Mouse (Mus musculus) midbrain, embryonic 10.5 days (tissue): Measurements from ENCODE around the gene Auts2. TPM values are rescaled to one million over a fixed set of nuclear protein-coding genes. Genes with fewer than 3 reads are reported as not detected.

Source experiments
- DNase-seq: peaks from one replicate; pipeline ENCODE4 v3.0.0-alpha.2; 2017; ENCODE audit warnings: low spot score
- H3K27ac ChIP-seq: fragments of 300-500 bp; sonication (generic); replicated peaks from 2 replicates; pipeline ENCODE4 v1.5.1; 2016; ENCODE audit warnings: mild to moderate bottlenecking
- H3K27me3 ChIP-seq: fragments of 300-500 bp; sonication (generic); 2 replicates; pipeline ENCODE4 v1.6.1; 2016; ENCODE audit warnings: low read depth, mild to moderate bottlenecking; ENCODE audit not compliant: poor library complexity, severe bottlenecking
- H3K36me3 ChIP-seq: fragments of 300-500 bp; sonication (generic); 2 replicates; pipeline ENCODE4 v1.6.1; 2016; ENCODE audit warnings: mild to moderate bottlenecking, moderate library complexity
- H3K4me1 ChIP-seq: fragments of 300-500 bp; sonication (generic); 2 replicates; pipeline ENCODE4 v1.6.1; 2016
- H3K4me3 ChIP-seq: fragments of 300-500 bp; sonication (generic); 2 replicates; pipeline ENCODE4 v1.5.1; 2016; ENCODE audit warnings: mild to moderate bottlenecking, moderate library complexity
- H3K9me3 ChIP-seq: fragments of 300-500 bp; sonication (generic); replicated peaks from 2 replicates; pipeline ENCODE4 v1.6.1; 2016; ENCODE audit warnings: mild to moderate bottlenecking
- WGBS: fragments of 180-500 bp; shearing (Covaris S2); methylation state at CpG from one replicate; pipeline ENCODE4 v1.1.7; 2016; 5-methylcytosine and 5-hydroxymethylcytosine counted together
- polyA plus RNA-seq: library from polyadenylated mRNA; unstranded; fragments of >200 nt; fragmentation: Nextera tagmentation; extraction: Ambion mirVana; gene quantifications from 2 replicates; pipeline ENCODE4 v1.2.1, GENCODE M21; 2016

Auts2 gene
- polyA plus RNA-seq, 1 experiment from 2014 or later: 32.3 TPM

DNA sequence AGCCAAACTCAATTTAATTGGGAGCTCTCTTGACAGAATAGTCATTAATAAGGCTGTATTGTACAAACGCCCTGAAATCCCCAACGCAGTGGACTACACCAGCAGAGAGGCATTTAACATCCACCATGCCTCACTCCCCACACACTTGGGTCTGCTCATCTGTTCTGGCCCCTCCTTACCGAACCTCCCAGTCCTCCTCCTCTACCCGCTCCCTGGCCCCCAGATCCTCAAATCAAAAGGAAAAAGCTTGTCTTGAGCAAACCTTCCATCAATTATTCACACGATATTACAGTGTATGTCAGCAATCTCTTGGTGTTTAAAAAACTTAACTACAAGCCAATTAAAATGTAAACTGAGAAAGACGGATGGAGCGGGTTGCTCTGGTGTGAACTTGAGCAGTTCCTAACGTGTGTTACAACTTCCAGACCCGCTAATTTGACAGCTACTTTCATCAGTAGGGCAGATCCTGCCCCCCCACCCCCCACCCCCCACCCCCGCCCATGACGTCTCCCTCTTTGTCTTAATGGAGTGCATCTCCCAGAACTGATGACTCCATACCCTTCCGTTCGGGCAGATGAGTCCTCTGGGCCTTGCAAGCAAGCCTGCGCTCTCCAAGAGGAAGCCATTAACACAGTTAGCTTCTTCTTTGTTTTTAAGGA, 703.4 kb downstream of the Auts2 start:
- 88% methylated on average over 14 of the region's 14 CpGs for WGBS
- no peaks in the 10 kb centered on the region for H3K9me3 ChIP-seq
- H3K4me1 ChIP-seq: peaks cover 16% of the 10 kb centered on the region
- no peak overlapping the region for H3K4me3 ChIP-seq
- no peaks in the 10 kb centered on the region for H3K36me3 ChIP-seq
- no peak overlapping the region for H3K27ac ChIP-seq
- DNase-seq: no peak
- peaks cover 11% of the 10 kb centered on the region; the same call in 1 of the 2 replicates for H3K27me3 ChIP-seq

DNA sequence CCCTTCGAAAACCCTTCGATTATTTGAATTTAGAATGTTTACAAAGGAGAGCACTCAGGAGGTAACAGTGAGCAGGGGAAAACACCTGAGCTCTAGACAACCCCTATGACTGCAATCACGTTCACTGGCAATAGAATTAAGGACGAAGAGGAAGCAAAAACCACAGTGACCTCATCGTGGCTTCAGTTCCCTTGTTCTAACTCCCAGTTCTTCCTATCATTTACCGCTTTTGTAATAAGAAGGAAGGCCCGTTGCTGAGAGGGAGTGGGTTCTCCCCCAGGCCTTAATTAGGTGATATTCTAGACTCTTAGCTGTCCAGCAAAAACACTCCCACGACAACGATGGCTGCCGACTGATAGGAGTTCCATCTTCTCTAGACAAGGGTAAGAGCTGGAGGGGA, 704.1 kb downstream of the Auts2 start:
- H3K9me3 ChIP-seq: no peaks in the 10 kb centered on the region
- peaks cover 11% of the 10 kb centered on the region; the same call in 1 of the 2 replicates for H3K27me3 ChIP-seq
- no peak overlapping the region for H3K27ac ChIP-seq
- H3K4me1 ChIP-seq: peaks cover 16% of the 10 kb centered on the region
- 91% methylated on average over 10 of the region's 10 CpGs for WGBS
- H3K36me3 ChIP-seq: no peaks in the 10 kb centered on the region
- no peak overlapping the region for H3K4me3 ChIP-seq
- DNase-seq: no peak

DNA sequence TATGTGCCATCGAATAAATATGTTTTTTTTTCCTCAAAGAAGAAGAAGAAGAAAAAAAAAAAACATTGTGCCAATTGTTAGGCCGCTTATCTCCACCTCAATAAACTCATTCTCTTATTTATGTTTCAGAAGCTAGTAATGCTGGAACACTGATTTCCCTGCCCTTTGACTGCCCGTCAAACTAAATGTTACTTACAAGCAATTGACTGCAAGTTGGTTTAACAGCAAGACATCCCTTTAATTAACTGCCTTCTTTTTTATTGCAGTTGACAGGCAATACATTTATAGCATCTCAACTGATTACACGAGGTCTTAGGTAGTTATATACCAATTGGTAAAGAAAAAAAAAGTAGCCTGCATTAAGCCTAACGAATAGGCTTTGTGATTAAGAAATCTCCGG, 705.1 kb downstream of the Auts2 start:
- peaks cover 11% of the 10 kb centered on the region; the same call in 1 of the 2 replicates for H3K27me3 ChIP-seq
- no peaks in the 10 kb centered on the region for H3K9me3 ChIP-seq
- peaks cover 17% of the 10 kb centered on the region for H3K4me1 ChIP-seq
- WGBS: 76% methylated on average over 6 of the region's 6 CpGs
- no peak overlapping the region for H3K27ac ChIP-seq
- DNase-seq: no peak
- H3K36me3 ChIP-seq: no peaks in the 10 kb centered on the region
- H3K4me3 ChIP-seq: no peak overlapping the region

DNA sequence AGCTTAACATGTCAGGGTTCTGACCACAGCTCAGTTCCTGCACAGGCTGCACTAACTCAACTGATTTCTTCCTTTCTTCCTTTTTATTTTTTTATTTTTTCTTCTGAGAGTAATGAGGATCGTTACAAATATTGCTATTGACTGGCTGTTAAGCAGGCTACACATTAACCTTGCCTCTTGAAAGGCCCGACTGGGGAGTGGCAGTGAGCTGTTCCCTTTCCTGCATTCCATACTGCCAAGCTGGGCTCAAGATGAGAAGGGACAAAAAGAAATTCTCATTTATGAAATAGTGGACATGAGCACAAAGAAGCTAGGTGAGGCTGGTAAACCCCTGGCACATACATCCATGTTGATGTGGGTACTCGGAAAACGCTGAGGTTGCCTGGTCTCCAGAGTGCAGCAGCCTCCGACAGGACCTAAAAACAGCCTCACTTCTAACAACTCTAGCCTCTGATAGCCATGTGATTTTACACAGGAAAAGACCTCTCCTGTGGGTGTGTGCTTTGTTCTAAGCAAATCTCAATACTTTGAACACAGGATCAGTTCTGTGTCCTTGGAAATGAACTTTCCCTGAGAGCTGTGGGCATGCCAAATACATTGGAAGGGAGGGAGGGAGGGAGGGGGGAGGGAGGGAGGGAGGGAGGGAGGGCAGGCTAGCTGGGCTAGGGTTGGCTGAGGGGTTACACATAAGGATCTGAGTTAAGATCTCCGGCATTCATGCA, 707.0 kb downstream of the Auts2 start:
- Histone ChIP-seq H3K9me3 (no peaks in the 10 kb centered on the region), H3K27ac (no peak overlapping the region), H3K4me1 (peaks cover 22% of the 10 kb centered on the region), H3K4me3 (no peak overlapping the region), H3K27me3 (peaks cover 11% of the 10 kb centered on the region; the same call in 1 of the 2 replicates), H3K36me3 (no peaks in the 10 kb centered on the region)
- WGBS: 88% methylated on average over 6 of the region's 6 CpGs
- no peak for DNase-seq

DNA sequence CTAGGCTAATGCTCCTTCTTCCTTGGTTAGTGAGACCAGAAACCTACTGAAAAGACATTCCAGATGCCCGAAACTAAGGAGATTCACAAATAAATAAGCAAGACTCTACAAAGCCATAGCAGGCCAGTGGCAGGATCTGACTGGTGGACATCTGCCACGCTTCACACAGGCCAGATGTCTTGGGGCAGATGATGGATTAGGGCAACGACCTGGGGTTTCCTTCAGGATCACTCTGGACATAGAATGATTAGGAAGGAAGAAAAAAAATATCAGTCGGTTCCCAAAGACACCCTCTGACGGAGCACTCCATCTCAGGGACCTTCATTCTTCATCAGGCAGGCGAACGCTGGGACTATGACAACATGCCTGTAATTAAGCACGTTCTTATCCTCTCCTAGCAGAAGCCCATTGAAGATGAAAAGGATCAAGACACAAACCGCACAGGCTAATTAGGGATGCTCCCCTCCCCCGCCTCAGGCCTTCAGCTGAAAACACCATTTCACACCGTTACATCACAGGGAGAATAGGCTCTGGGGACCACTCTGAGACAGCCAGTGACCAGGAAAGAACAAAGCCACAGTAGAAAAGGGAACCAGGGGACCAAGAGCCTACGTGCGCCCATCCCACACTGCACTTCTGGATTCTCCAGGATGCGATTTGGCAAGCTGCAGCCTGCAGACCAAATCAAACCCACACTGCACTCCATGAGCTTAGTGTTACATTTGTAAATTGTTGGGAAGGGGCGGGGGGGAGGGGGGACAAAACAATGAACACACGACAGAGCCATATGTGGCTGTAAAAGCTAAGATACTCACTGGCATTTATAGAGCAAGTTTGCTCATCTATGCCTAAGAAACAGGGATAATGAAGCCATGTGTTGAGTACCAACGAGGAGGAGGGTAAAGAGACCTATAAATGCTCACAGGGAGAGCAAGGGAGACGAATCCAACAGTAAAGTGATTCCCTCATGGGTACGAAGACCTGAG, 710.0 kb downstream of the Auts2 start:
- Histone ChIP-seq H3K27me3 (peaks cover 11% of the 10 kb centered on the region; the same call in 1 of the 2 replicates), H3K27ac (peak overlapping the region; percentile 78), H3K36me3 (no peaks in the 10 kb centered on the region), H3K9me3 (no peaks in the 10 kb centered on the region), H3K4me3 (no peak overlapping the region), H3K4me1 (peaks cover 20% of the 10 kb centered on the region)
- 42% methylated on average over 19 of the region's 19 CpGs for WGBS
- peak; percentile 38 for DNase-seq

DNA sequence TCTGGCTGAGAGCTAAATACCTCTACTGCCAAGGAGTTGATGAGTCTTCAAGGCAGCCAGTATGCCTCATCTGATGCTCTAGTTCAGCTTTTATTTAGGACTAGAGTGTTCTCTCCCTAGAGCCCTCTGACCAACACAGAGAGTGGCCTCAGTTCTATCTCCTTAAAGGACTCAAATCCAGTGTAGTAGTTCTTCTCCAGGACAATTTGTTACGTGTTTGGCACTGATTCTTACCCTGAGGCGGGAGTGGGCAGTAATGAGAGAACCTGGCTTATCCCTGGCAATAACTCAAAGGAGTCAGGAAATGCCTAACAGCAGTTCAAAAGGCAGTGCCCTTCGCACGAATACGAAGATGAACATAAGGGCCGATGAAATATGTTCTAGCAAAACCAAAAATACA, 713.0 kb downstream of the Auts2 start:
- H3K4me1 ChIP-seq: peaks cover 26% of the 10 kb centered on the region
- H3K4me3 ChIP-seq: no peak overlapping the region
- DNase-seq: no peak
- no peak overlapping the region for H3K27ac ChIP-seq
- no peaks in the 10 kb centered on the region for H3K27me3 ChIP-seq
- H3K9me3 ChIP-seq: no peaks in the 10 kb centered on the region
- H3K36me3 ChIP-seq: no peaks in the 10 kb centered on the region
- WGBS: 90% methylated on average over 6 of the region's 6 CpGs

DNA sequence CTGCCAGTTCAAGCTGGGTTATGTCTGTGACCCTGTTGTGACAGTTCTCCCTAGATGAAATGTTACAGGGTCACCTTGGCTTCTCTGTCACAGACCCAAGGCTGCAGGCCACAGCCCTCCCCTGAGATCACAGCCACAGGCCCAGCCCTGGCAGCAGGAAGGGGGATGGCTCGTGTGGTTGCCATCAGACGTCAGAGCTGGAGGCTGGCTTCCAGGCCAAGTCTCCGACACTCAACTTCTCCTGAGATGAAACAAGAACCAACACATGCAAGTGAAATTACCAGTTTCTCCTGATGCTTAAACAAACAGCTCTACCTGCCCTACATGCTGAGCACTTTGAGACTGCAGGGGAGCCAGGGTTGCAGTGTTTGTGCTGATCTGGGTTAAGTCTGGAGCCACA, 713.9 kb downstream of the Auts2 start:
- Histone ChIP-seq H3K36me3 (no peaks in the 10 kb centered on the region), H3K9me3 (no peaks in the 10 kb centered on the region), H3K27me3 (peaks cover 2% of the 10 kb centered on the region; the same call in 1 of the 2 replicates), H3K27ac (no peak overlapping the region), H3K4me3 (no peak overlapping the region), H3K4me1 (peaks cover 32% of the 10 kb centered on the region)
- no peak for DNase-seq
- 62% methylated on average over 3 of the region's 3 CpGs for WGBS

DNA sequence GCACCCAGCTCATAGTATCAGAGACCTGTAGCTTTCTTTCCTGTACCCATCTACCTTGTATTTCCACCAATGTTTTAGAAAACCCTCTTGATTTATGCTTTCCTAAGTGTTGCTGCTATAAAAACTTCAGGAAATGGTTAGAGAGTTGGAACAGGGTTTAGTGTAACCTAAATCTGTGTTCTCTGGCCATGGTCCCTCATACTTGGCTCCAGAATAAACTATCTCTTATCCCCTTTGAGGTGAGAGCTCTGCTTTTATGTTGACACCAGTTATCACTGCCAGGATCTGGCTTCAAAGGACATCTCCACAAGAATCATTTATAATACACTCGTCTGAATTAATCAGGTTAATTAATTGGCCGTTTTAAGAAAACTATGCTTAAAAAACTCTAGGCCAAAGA, 714.5 kb downstream of the Auts2 start:
- 87% methylated on average over 2 of the region's 2 CpGs for WGBS
- H3K9me3 ChIP-seq: no peaks in the 10 kb centered on the region
- no peak overlapping the region for H3K27ac ChIP-seq
- H3K36me3 ChIP-seq: no peaks in the 10 kb centered on the region
- H3K4me3 ChIP-seq: no peak overlapping the region
- peaks cover 9% of the 10 kb centered on the region; the same call in 1 of the 2 replicates for H3K27me3 ChIP-seq
- peaks cover 29% of the 10 kb centered on the region for H3K4me1 ChIP-seq
- DNase-seq: no peak

DNA sequence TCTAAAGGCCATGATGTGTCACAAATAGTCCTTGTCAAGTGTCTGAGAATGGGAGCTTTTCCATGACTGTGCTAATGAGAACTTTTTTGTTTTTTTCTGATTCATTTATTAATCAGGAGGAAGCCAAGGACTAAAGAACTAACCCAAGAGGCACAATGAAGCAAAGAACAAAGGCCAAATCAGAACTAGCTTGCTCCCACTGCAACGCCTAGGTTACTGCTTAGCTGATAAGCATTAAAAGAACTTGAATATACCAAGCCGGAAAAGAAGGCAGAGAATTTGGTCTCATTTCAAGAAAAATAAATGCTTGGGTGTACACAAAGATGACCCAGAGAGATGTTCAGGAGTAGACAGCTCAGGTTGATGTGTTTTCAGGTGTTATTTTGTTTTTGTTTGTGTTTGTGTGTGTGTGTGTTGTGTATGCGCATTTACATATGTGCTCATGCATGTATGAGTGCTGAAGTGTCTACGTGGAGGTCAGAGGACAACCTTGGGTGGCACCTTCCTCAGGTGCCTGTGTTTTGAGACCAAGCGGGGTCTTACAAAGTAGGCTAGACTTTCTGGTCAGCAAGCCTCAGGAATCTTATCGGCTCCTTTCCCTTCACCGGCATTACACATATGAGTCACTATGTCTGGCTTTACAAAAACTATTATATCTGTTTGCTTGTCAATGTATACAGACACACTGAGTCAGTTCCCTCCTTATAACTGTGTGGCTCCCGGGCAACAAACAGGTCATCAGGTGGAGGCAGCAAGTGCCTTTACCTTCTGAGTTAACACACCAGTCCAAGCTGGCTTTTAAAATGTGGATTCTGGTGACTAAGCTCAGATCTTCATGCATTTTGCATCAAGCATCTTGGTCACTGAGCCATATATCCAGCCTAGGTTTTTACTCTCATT, 716.5 kb downstream of the Auts2 start:
- no peaks in the 10 kb centered on the region for H3K9me3 ChIP-seq
- 90% methylated on average over 8 of the region's 8 CpGs for WGBS

DNA sequence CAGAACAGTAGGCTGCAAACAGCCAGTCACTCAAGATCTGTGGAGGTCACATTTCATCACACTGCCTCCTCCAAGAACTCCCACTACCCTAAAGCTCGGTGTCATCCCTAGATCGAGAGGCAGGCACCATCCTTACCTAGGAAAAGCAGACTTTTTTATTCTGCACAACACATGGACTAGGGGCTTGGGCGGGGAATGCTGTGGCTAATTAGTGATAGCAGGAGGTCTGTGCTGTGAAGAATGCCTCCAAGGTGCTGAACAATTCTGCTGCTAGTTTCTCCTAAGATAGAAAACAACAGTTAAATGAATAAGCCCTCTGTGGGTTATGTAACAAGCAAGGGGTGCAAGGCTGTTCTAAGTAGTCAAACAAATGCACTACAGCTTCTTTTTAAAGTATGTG, 717.7 kb downstream of the Auts2 start:
- H3K9me3 ChIP-seq: no peaks in the 10 kb centered on the region
- 16% methylated on average over 3 of the region's 3 CpGs for WGBS
- no peak overlapping the region; the same call in 1 of the 2 replicates for H3K27ac ChIP-seq
- peaks cover 18% of the 10 kb centered on the region for H3K4me1 ChIP-seq
- no peak overlapping the region for H3K4me3 ChIP-seq
- peaks cover 11% of the 10 kb centered on the region; the same call in 1 of the 2 replicates for H3K27me3 ChIP-seq
- no peaks in the 10 kb centered on the region for H3K36me3 ChIP-seq
- no peak for DNase-seq

More for the DNA sequence above, 716.5 kb downstream of the Auts2 start:
- no peak for DNase-seq
- H3K4me3 ChIP-seq: no peak overlapping the region
- H3K27ac ChIP-seq: no peak overlapping the region
- peaks cover 11% of the 10 kb centered on the region; the same call in 1 of the 2 replicates for H3K27me3 ChIP-seq
- H3K36me3 ChIP-seq: no peaks in the 10 kb centered on the region
- H3K4me1 ChIP-seq: peaks cover 18% of the 10 kb centered on the region

DNA sequence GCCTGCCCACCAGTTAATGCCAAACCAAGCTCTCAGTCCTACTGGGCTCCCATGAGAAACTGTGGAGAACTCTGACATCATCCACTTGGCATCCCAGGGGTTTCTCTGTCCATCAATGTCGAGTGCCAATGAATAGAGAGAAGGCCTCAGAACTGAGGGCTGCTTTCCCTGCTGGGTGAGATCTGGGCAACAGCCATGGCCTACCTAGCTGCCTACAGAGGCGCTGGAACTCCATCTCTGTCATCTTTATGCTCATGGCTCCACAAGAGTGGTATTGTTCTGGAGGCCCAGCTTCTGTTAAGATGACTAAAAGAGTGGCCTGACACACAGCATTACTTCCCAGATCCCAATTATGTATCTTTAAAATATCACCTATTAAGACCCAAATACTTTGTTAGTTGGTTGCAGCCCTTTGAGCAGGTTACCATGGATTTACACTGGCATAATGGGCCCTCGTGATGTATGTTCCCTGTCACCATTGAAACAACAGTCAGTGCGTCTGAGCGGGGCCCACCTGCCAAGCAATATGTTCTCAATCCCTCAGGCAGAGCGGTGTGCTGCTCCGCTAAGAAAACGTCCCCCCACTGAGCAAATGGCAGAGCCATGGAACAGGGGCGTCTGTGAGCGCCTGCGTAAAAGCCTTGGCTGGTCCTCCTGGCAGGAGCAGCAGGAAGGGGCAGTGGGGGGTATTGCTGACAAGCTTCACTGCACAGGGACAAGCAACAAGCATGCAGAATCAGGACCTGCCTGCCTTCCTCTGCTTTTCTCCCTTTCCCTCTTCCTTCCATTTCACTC, 718.8 kb downstream of the Auts2 start:
- Histone ChIP-seq H3K4me3 (no peak overlapping the region), H3K27me3 (peaks cover 11% of the 10 kb centered on the region; the same call in 1 of the 2 replicates), H3K9me3 (no peaks in the 10 kb centered on the region), H3K27ac (no peak overlapping the region; the same call in 1 of the 2 replicates), H3K36me3 (no peaks in the 10 kb centered on the region), H3K4me1 (peaks cover 18% of the 10 kb centered on the region)
- DNase-seq: peak; percentile 24
- 13% methylated on average over 11 of the region's 11 CpGs for WGBS
